Mouse (Mus musculus) olfactory bulb, adult 2 months (tissue): Measurements from ENCODE around the gene Mlec.

Experiments used
- CTCF ChIP-seq: fragments of 200-500 bp; IDR thresholded peaks from 2 replicates; pipeline ENCODE4 v1.5.1; 2012; ENCODE audit warnings: low read depth, mild to moderate bottlenecking, low read length, moderate library complexity; ENCODE audit not compliant: insufficient read depth
- POLR2A ChIP-seq: fragments of 200-500 bp; IDR thresholded peaks from 2 replicates; pipeline ENCODE4 v1.6.1; 2012; ENCODE audit warnings: mild to moderate bottlenecking, low read depth, low read length, moderate library complexity; ENCODE audit not compliant: insufficient read depth

DNA sequence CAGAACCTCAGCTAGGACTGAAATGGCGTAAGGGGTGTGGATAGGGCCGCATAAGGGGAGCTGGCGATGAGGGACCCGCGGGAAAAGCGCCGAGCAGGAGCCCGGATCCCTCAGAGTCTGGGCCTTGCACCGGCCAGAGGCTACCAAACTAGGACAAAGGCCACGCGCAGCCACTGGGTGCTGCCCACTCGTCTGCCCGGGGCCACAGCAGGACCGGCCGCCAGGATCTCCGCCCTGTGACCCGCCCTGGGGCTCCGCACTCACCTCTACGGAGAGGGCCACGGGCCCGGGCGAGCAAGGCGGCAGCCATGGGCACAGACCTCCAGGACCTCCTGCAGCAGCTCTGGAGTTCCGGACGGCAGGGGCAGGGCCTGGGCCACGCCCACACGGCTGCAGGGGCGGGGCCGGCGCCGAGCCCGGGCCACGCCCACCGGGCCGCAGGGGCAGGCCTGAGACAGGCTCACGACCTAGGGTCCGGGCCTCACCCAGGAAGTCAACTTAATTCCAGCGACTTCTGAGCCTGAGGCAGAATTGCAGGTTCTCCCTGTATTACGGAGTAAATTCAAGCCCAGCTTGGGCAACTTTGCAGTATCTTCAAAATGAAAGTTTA lies 38.9 kb downstream of the Mlec start, which contains the start of gene Acads:
- TF ChIP-seq CTCF (no peak), POLR2A (no peak)
